Mouse (Mus musculus) CH12.LX (cell line): ENCODE data around the gene Slc25a26. TPM values are rescaled to one million over a fixed set of nuclear protein-coding genes. Genes with fewer than 3 reads are reported as not detected.

Experiments used
- DNase-seq: peaks from one replicate; pipeline ENCODE4 v3.0.0-alpha.2; 2013; ENCODE audit errors: extremely low read depth
- H3K27ac ChIP-seq: 2 replicates; pipeline ENCODE4 v1.5.1; 2012; ENCODE audit warnings: low read depth, mild to moderate bottlenecking, control low read depth, moderate library complexity; ENCODE audit not compliant: insufficient read depth
- H3K27me3 ChIP-seq: replicated peaks from 2 replicates; pipeline ENCODE3; 2012; ENCODE audit warnings: inconsistent platforms
- H3K36me3 ChIP-seq, 2 experiments: replicated peaks in 1 of 2; 2 replicates each; pipeline versions ENCODE3 to v1.6.1; 2012; ENCODE audit warnings: inconsistent platforms in 1 of 2, low read length in 1 of 2, mild to moderate bottlenecking in 1 of 2, mixed read lengths in 1 of 2, moderate library complexity in 1 of 2; ENCODE audit not compliant: control insufficient read depth in 1 of 2, insufficient read depth in 1 of 2
- H3K4me1 ChIP-seq, 2 experiments: 2 replicates each; pipeline ENCODE4 v1.6.1; 2012; ENCODE audit warnings: inconsistent platforms in 1 of 2, moderate library complexity in 1 of 2; ENCODE audit not compliant: insufficient read depth in 2 of 2, control insufficient read depth in 1 of 2
- H3K4me2 ChIP-seq: 2 replicates; pipeline ENCODE4 v1.6.1; 2012; ENCODE audit warnings: low read depth, mild to moderate bottlenecking, control low read depth; ENCODE audit not compliant: poor library complexity, insufficient read depth, severe bottlenecking
- H3K4me3 ChIP-seq, 3 experiments: fragments of 150-350 bp in 1 of 3; sonication (generic) in 1 of 3; replicated peaks in 1 of 3; 2 replicates each; pipeline versions ENCODE3 to v1.5.1; 2011 to 2012; ENCODE audit warnings: low read depth in 2 of 3, low read length in 2 of 3, mild to moderate bottlenecking in 2 of 3, moderate library complexity in 2 of 3, control low read depth in 1 of 3, improper control_type of control experiment in 1 of 3, inconsistent platforms in 1 of 3, mixed read lengths in 1 of 3; ENCODE audit not compliant: poor library complexity in 1 of 3
- H3K79me2 ChIP-seq: replicated peaks from 2 replicates; pipeline ENCODE4 v1.6.1; 2012; ENCODE audit warnings: mild to moderate bottlenecking, moderate library complexity; ENCODE audit not compliant: control insufficient read depth, poor library complexity, insufficient read depth, severe bottlenecking; ENCODE audit errors: extremely low read depth
- H3K9ac ChIP-seq: 2 replicates; pipeline ENCODE4 v1.6.1; 2012; ENCODE audit warnings: low read depth, mild to moderate bottlenecking, control low read depth, moderate library complexity; ENCODE audit not compliant: insufficient read depth
- H3K9me3 ChIP-seq: replicated peaks from 2 replicates; pipeline ENCODE3; 2012; ENCODE audit warnings: low read length, inconsistent platforms, mixed read lengths
- CHD1 ChIP-seq: IDR thresholded peaks from 2 replicates; pipeline ENCODE4 v1.6.1; 2012; ENCODE audit warnings: low read depth, low read length, improper control_type of control experiment, inconsistent platforms
- EP300 ChIP-seq: IDR thresholded peaks from 2 replicates; pipeline ENCODE4 v1.6.1; 2011; ENCODE audit warnings: low read length, improper control_type of control experiment
- ETS1 ChIP-seq: conservative IDR thresholded peaks from 2 replicates; pipeline ENCODE4 v1.6.1; 2012; ENCODE audit warnings: low read depth, mild to moderate bottlenecking, inconsistent platforms, low read length, improper control_type of control experiment, moderate library complexity
- GABPA ChIP-seq: IDR thresholded peaks from 2 replicates; pipeline ENCODE4 v1.6.1; 2012; ENCODE audit warnings: low read depth, low read length, improper control_type of control experiment, inconsistent platforms; ENCODE audit not compliant: insufficient replicate concordance
- HCFC1 ChIP-seq: IDR thresholded peaks from 2 replicates; pipeline ENCODE4 v1.6.1; 2012; ENCODE audit warnings: low read depth, mild to moderate bottlenecking, inconsistent platforms, low read length, improper control_type of control experiment
- IRF4 ChIP-seq: IDR thresholded peaks from 2 replicates; pipeline ENCODE4 v1.6.1; 2014; ENCODE audit warnings: low read depth, mild to moderate bottlenecking, inconsistent platforms, low read length, improper control_type of control experiment
- JUND ChIP-seq: conservative IDR thresholded peaks from 2 replicates; pipeline ENCODE4 v1.6.1; 2011; ENCODE audit warnings: low read depth, low read length, improper control_type of control experiment
- KAT2A ChIP-seq: IDR thresholded peaks from 2 replicates; pipeline ENCODE4 v1.6.1; 2012; ENCODE audit warnings: low read length, improper control_type of control experiment, inconsistent platforms; ENCODE audit not compliant: insufficient replicate concordance
- MAFK ChIP-seq: IDR thresholded peaks from 2 replicates; pipeline ENCODE4 v1.6.1; 2011; ENCODE audit warnings: low read length, improper control_type of control experiment; ENCODE audit not compliant: insufficient replicate concordance
- MAX ChIP-seq: IDR thresholded peaks from 2 replicates; pipeline ENCODE4 v1.6.1; 2011; ENCODE audit warnings: low read length, improper control_type of control experiment
- MEF2A ChIP-seq: IDR thresholded peaks from 2 replicates; pipeline ENCODE4 v1.6.1; 2014; ENCODE audit warnings: low read depth, mild to moderate bottlenecking, inconsistent platforms, low read length, improper control_type of control experiment, borderline replicate concordance
- MYC ChIP-seq: IDR thresholded peaks from 2 replicates; pipeline ENCODE4 v1.6.1; 2011; ENCODE audit warnings: low read depth, mild to moderate bottlenecking, improper control_type of control experiment, low read length
- NRF1 ChIP-seq: IDR thresholded peaks from 2 replicates; pipeline ENCODE4 v1.6.1; 2014; ENCODE audit warnings: low read depth, mild to moderate bottlenecking, inconsistent platforms, low read length, improper control_type of control experiment, moderate library complexity
- PAX5 ChIP-seq: IDR thresholded peaks from 2 replicates; pipeline ENCODE4 v1.6.1; 2012; ENCODE audit warnings: low read length, inconsistent platforms, mixed read lengths
- RCOR1 ChIP-seq: conservative IDR thresholded peaks from 2 replicates; pipeline ENCODE4 v1.6.1; 2012; ENCODE audit warnings: low read depth, mild to moderate bottlenecking, inconsistent platforms, low read length, improper control_type of control experiment
- ZKSCAN1 ChIP-seq: IDR thresholded peaks from 2 replicates; pipeline ENCODE4 v1.6.1; 2012; ENCODE audit warnings: low read depth, inconsistent platforms, low read length, improper control_type of control experiment, borderline replicate concordance
- ZMIZ1 ChIP-seq: IDR thresholded peaks from 2 replicates; pipeline ENCODE4 v1.6.1; 2012; ENCODE audit warnings: low read depth, mild to moderate bottlenecking, inconsistent platforms, low read length, improper control_type of control experiment
- ZNF384 ChIP-seq: IDR thresholded peaks from 2 replicates; pipeline ENCODE4 v1.6.1; 2012; ENCODE audit warnings: low read depth, low read length, improper control_type of control experiment, inconsistent platforms
- dilution Hi-C: fragments of 300-500 bp; cut with MboI; formaldehyde crosslinking; loops from 2 replicates; pipeline ENCODE4 v1.14.3; 2020; ENCODE audit warnings: low sequenced_read_pairs; ENCODE audit not compliant: extremely low pct_unique_long_range_greater_than_20kb, extremely low pct_ligation_motif_present
- in situ Hi-C: fragments of 300-500 bp; cut with MboI; formaldehyde crosslinking; loops from 3 replicates; pipeline ENCODE4 v1.14.3; 2019; ENCODE audit warnings: low sequenced_read_pairs, low pct_ligation_motif_present, low pct_unique_long_range_greater_than_20kb, mixed read lengths
- polyA plus RNA-seq: library from polyadenylated mRNA; unstranded; fragments of >175 nt; gene quantifications from 2 replicates; pipeline ENCODE4 v1.2.1, GENCODE M21; 2012; ENCODE audit warnings: low read depth; ENCODE audit not compliant: insufficient read length
- total RNA-seq, 2 experiments: library from RNA; depleted of rRNA; stranded (reverse); fragments of 300-350 nt in 1 of 2; fragments of >200 nt in 1 of 2; gene quantifications; 2 replicates each; pipeline ENCODE4 v1.2.3; 2012 to 2014

Slc25a26 gene
- total and polyA plus RNA-seq, 3 experiments, result 5.5 to 9.9 (median 5.9) TPM

GRCm38 (mm10) chr6:94537652-94538051 is 37.5 kb downstream of the Slc25a26 start:
- no peaks in the 10 kb centered on the region for H3K27me3 ChIP-seq
- no peak overlapping the region for H3K27ac ChIP-seq
- no peaks in the 10 kb centered on the region for H3K4me1 ChIP-seq
- H3K4me3 ChIP-seq, result no peak overlapping the region
- H3K9ac ChIP-seq, result no peak overlapping the region
- TF ChIP-seq GABPA, result no peak
- TF ChIP-seq ZNF384, result no peak
- no peak for TF ChIP-seq HCFC1
- TF ChIP-seq ETS1, result no peak
- TF ChIP-seq ZKSCAN1, result no peak
- no peak for TF ChIP-seq PAX5
- no peak for TF ChIP-seq NRF1
- TF ChIP-seq MEF2A, result no peak
- TF ChIP-seq MAX, result no peak
- TF ChIP-seq CHD1, result no peak
- TF ChIP-seq IRF4, result no peak
- TF ChIP-seq JUND, result no peak
- H3K4me2 ChIP-seq, result no peak overlapping the region
- DNase-seq, result no peak
- dilution Hi-C loops (no loop called here), in situ Hi-C loops (no loop called here)
- H3K36me3 ChIP-seq, result peaks cover 4 to 38% of the 10 kb centered on the region in 2 experiments
- H3K79me2 ChIP-seq, result no peaks in the 10 kb centered on the region
- no peaks in the 10 kb centered on the region for H3K9me3 ChIP-seq

- Histone ChIP-seq H3K79me2 (no peaks in the 10 kb centered on the region), H3K9me3 (no peaks in the 10 kb centered on the region), H3K27ac (no peak overlapping the region), H3K9ac (no peak overlapping the region), H3K4me1 (no peaks in the 10 kb centered on the region), H3K4me2 (no peak overlapping the region), H3K36me3 (peaks cover 4 to 27% of the 10 kb centered on the region in 2 experiments), H3K4me3 (no peak overlapping the region), H3K27me3 (no peaks in the 10 kb centered on the region)
- dilution Hi-C loops (no loop called here), in situ Hi-C loops (loop anchor here (10.0 kb wide), 1 partner anchor 445 kb away; no protein-coding TSS in a partner anchor)
- TF ChIP-seq NRF1 (no peak), MYC (no peak), KAT2A (no peak), ZMIZ1 (no peak), RCOR1 (no peak), EP300 (no peak), MAFK (no peak)
- no peak for DNase-seq
These were observed 40.0 kb downstream of the Slc25a26 start for GRCm38 (mm10) chr6:94540090-94540489.
